Mouse (Mus musculus) erythroblast, embryonic 14.5 days (primary cell): ENCODE results near the gene Mamdc4. TPM values are rescaled to one million over a fixed set of nuclear protein-coding genes. Genes with fewer than 3 reads are reported as not detected.
A peak's percentile ranks its signal among the peaks of the same experiment; 100 is the strongest.

Source experiments
- H3K27me3 ChIP-seq: 2 replicates; pipeline ENCODE4 v1.6.1; 2012; ENCODE audit warnings: inconsistent platforms; ENCODE audit not compliant: control insufficient read depth
- H3K36me3 ChIP-seq: 2 replicates; pipeline ENCODE4 v1.6.1; 2012; ENCODE audit warnings: mild to moderate bottlenecking, inconsistent platforms; ENCODE audit not compliant: control insufficient read depth
- H3K4me1 ChIP-seq: 2 replicates; pipeline ENCODE4 v1.6.1; 2012; ENCODE audit warnings: inconsistent platforms; ENCODE audit not compliant: control insufficient read depth
- H3K4me3 ChIP-seq: replicated peaks from 2 replicates; pipeline ENCODE3; 2012; ENCODE audit warnings: moderate library complexity, mild to moderate bottlenecking, inconsistent platforms
- H3K9me3 ChIP-seq: 2 replicates; pipeline ENCODE4 v1.6.1; 2012; ENCODE audit warnings: low read length, inconsistent platforms, mixed read lengths; ENCODE audit not compliant: control insufficient read depth
- GATA1 ChIP-seq: IDR thresholded peaks from 2 replicates; pipeline ENCODE4 v1.6.1; 2012; ENCODE audit warnings: low read length, inconsistent platforms, mixed read lengths
- TAL1 ChIP-seq: IDR thresholded peaks from 3 replicates; pipeline ENCODE4 v1.6.1; 2012; ENCODE audit warnings: low read length, inconsistent platforms, mixed read lengths
- polyA plus RNA-seq: library from polyadenylated mRNA; stranded (reverse); fragments of >175 nt; gene quantifications from 2 replicates; pipeline ENCODE4 v1.2.3, GENCODE M21; 2012

Gene Mamdc4
- polyA plus RNA-seq, 1 experiment = 0.09 TPM

GRCm38 (mm10) chr2:25577951-25578795 is 3.5 kb upstream of the Mamdc4 start:
- Histone ChIP-seq H3K9me3 (peaks cover 27% of the 10 kb centered on the region), H3K4me3 (no peak overlapping the region), H3K27me3 (peaks cover 64% of the 10 kb centered on the region), H3K4me1 (peaks cover 59% of the 10 kb centered on the region), H3K36me3 (peaks cover 5% of the 10 kb centered on the region)
- TF ChIP-seq TAL1 = no peak
- TF ChIP-seq GATA1 = no peak

GRCm38 (mm10) chr2:25576965-25577891 is 2.6 kb upstream of the Mamdc4 start:
- Histone ChIP-seq H3K4me3 (no peak overlapping the region), H3K36me3 (no peaks in the 10 kb centered on the region; the same call in 1 of the 2 replicates), H3K9me3 (peaks cover 27% of the 10 kb centered on the region), H3K4me1 (peaks cover 59% of the 10 kb centered on the region), H3K27me3 (peaks cover 64% of the 10 kb centered on the region)
- TF ChIP-seq GATA1 (no peak), TAL1 (no peak)

- peak overlapping the region; percentile 72 for H3K4me3 ChIP-seq
- H3K9me3 ChIP-seq = peaks cover 27% of the 10 kb centered on the region
- peaks cover 55% of the 10 kb centered on the region for H3K4me1 ChIP-seq
- peaks cover 3% of the 10 kb centered on the region; the same call in 1 of the 2 replicates for H3K36me3 ChIP-seq
- no peak for TF ChIP-seq GATA1
- TF ChIP-seq TAL1 = no peak
- peaks cover 62% of the 10 kb centered on the region for H3K27me3 ChIP-seq
Observed at GRCm38 (mm10) chr2:25576028-25576850, 1.6 kb upstream of the Mamdc4 start.

GRCm38 (mm10) chr2:25575432-25576027 is 885 bp upstream of the Mamdc4 start:
- Histone ChIP-seq H3K27me3 (peaks cover 55% of the 10 kb centered on the region), H3K4me1 (peaks cover 51% of the 10 kb centered on the region), H3K36me3 (peaks cover 3% of the 10 kb centered on the region; the same call in 1 of the 2 replicates), H3K4me3 (peak overlapping the region; percentile 72), H3K9me3 (peaks cover 27% of the 10 kb centered on the region)
- TF ChIP-seq GATA1 (no peak), TAL1 (no peak)

GRCm38 (mm10) chr2:25574136-25574535 is 509 bp downstream of the Mamdc4 start:
- peaks cover 41% of the 10 kb centered on the region for H3K27me3 ChIP-seq
- peak overlapping the region; percentile 72 for H3K4me3 ChIP-seq
- peaks cover 24% of the 10 kb centered on the region for H3K9me3 ChIP-seq
- TF ChIP-seq GATA1 = no peak
- no peak for TF ChIP-seq TAL1
- H3K4me1 ChIP-seq = peaks cover 48% of the 10 kb centered on the region
- H3K36me3 ChIP-seq = peaks cover 13% of the 10 kb centered on the region

- Histone ChIP-seq H3K4me1 (peaks cover 45% of the 10 kb centered on the region), H3K36me3 (peaks cover 17% of the 10 kb centered on the region), H3K27me3 (peaks cover 30% of the 10 kb centered on the region), H3K4me3 (no peak overlapping the region), H3K9me3 (peaks cover 13% of the 10 kb centered on the region)
- TF ChIP-seq TAL1 (no peak), GATA1 (no peak)
Observed at GRCm38 (mm10) chr2:25573068-25573467, 1.6 kb downstream of the Mamdc4 start.

GRCm38 (mm10) chr2:25571221-25571620 is 3.4 kb downstream of the Mamdc4 start:
- H3K36me3 ChIP-seq = peaks cover 24% of the 10 kb centered on the region
- peaks cover 40% of the 10 kb centered on the region for H3K4me1 ChIP-seq
- peaks cover 12% of the 10 kb centered on the region for H3K27me3 ChIP-seq
- H3K4me3 ChIP-seq = no peak overlapping the region
- TF ChIP-seq GATA1 = no peak
- TF ChIP-seq TAL1 = no peak
- H3K9me3 ChIP-seq = no peaks in the 10 kb centered on the region

GRCm38 (mm10) chr2:25569323-25569722 is 5.3 kb downstream of the Mamdc4 start:
- Histone ChIP-seq H3K27me3 (no peaks in the 10 kb centered on the region), H3K4me1 (peaks cover 23% of the 10 kb centered on the region), H3K4me3 (no peak overlapping the region), H3K9me3 (no peaks in the 10 kb centered on the region), H3K36me3 (peaks cover 40% of the 10 kb centered on the region)
- no peak for TF ChIP-seq TAL1
